Mouse (Mus musculus): ENCODE results near the gene Surf2. TPM values are rescaled to one million over a fixed set of nuclear protein-coding genes. Genes with fewer than 3 reads are reported as not detected.

Gene Surf2
- total and polyA plus RNA-seq, 2 experiments, result 10.3 to 14.5 TPM

DNA sequence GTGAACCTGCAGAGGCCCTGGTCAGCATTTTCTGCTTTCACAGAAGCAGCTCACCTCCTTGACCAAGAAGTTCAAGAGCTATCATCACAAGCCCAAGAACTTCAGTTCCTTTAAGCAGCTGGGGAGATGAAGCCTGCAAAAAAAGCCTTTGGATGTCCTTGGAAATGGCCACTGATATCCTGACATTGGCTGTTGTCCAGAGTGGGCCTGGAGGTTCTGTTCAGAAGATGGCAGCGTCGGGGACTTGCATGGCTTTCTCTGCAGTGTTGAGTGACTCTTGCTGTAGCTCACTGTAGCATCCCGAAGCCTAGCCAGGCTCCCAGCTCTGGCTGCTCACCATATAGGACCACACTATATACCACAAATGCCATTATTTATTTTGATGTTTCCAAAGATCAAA is 3.5 kb downstream of the Surf2 start:
- TF ChIP-seq POLR2A (IDR thresholded peaks at IDR 0.05; ENCODE audit: extremely low read depth, insufficient read depth, low read length) (no peak), CTCF (IDR thresholded peaks at IDR 0.05; ENCODE audit: low read depth, low read length) (no peak)
- H3K36me3 ChIP-seq (ENCODE audit: control insufficient read depth, insufficient read depth, low read length), result peaks cover 48% of the 10 kb centered on the region
- no peak overlapping the region for H3K4me3 ChIP-seq (ENCODE audit: insufficient read depth, low read depth, low read length)
- H3K27ac ChIP-seq (replicated peaks; ENCODE audit: insufficient read depth, low read depth, low read length), result no peak overlapping the region
- no peak overlapping the region for H3K9ac ChIP-seq (ENCODE audit: low read depth, low read length)
- 65% methylated on average over 3 of the region's 3 CpGs for WGBS
- H3K27me3 ChIP-seq (ENCODE audit: control insufficient read depth, insufficient read depth, low read length), result no peaks in the 10 kb centered on the region
- H3K4me1 ChIP-seq (ENCODE audit: control insufficient read depth, insufficient read depth, low read length), result peaks cover 42% of the 10 kb centered on the region
- peaks cover 9% of the 10 kb centered on the region; the same call in 1 of the 2 replicates for H3K79me2 ChIP-seq (ENCODE audit: control insufficient read depth, insufficient read depth, low read length)
- DNase-seq (ENCODE audit: extremely low read depth, low read depth, low spot score), result no peak

DNA sequence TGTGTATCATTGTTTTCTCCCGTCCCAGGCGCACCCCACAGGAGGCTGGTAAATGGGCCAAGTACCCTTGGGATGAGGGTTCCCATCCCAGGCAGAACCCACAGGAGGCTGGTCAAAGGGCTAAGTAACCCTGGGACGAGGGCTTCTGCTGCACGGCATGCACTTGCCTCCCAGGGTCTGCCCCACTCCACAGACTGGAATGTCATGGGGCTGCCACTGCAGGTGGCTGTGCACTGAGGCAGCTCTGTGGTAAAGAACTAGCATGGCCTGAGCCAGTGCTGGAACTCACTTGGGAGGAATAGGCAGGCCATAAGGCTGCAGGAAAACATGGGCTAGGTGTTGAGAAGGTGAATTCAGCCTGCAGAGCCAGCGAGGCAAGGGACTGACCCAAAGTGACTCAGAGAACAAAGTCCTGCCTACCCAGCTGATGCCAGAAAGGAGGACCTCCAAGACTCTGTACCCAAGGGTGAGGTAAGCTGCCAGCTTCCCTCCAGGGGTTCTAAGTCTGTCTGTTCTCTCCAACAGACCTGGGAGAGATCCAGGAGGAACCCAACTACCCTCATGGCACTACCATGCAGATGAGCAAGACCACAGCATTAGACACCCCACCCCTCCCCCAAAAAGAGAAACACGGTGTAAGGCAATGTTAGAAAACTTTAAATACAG is 4.2 kb downstream of the Surf2 start:
- no peak overlapping the region for H3K9ac ChIP-seq (ENCODE audit: low read depth, low read length)
- no peak for TF ChIP-seq POLR2A (IDR thresholded peaks at IDR 0.05; ENCODE audit: extremely low read depth, insufficient read depth, low read length)
- no peak for TF ChIP-seq CTCF (IDR thresholded peaks at IDR 0.05; ENCODE audit: low read depth, low read length)
- H3K4me3 ChIP-seq (ENCODE audit: insufficient read depth, low read depth, low read length), result no peak overlapping the region
- DNase-seq (ENCODE audit: extremely low read depth, low read depth, low spot score), result peak; percentile 50
- H3K4me1 ChIP-seq (ENCODE audit: control insufficient read depth, insufficient read depth, low read length), result peaks cover 42% of the 10 kb centered on the region
- peaks cover 54% of the 10 kb centered on the region for H3K36me3 ChIP-seq (ENCODE audit: control insufficient read depth, insufficient read depth, low read length)
- WGBS, result 70% methylated on average over 6 of the region's 6 CpGs
- peaks cover 9% of the 10 kb centered on the region; the same call in 1 of the 2 replicates for H3K79me2 ChIP-seq (ENCODE audit: control insufficient read depth, insufficient read depth, low read length)
- no peak overlapping the region for H3K27ac ChIP-seq (replicated peaks; ENCODE audit: insufficient read depth, low read depth, low read length)
- no peaks in the 10 kb centered on the region for H3K27me3 ChIP-seq (ENCODE audit: control insufficient read depth, insufficient read depth, low read length)

DNA sequence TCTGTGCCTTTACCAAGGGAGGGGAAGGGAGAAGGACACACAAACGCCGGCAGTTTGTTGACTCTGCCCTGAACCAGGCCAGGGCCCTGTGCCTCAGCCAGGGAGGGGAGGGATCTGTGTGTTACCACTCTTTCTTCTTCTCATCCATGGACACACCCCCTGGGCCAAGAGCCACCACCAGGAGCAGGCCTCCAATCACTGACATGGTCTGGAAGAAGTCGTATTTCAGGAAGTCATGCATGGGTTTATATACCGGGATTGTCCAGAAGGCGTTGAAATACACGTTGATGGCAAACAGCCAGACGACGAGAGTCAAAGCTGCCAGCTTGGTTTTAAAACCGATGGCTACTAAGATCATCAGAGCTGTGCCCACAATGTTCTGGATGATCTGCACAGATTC is 5.6 kb downstream of the Surf2 start:
- peak overlapping the region; percentile 43 for H3K27ac ChIP-seq (replicated peaks; ENCODE audit: insufficient read depth, low read depth, low read length)
- no peak for TF ChIP-seq CTCF (IDR thresholded peaks at IDR 0.05; ENCODE audit: low read depth, low read length)

DNA sequence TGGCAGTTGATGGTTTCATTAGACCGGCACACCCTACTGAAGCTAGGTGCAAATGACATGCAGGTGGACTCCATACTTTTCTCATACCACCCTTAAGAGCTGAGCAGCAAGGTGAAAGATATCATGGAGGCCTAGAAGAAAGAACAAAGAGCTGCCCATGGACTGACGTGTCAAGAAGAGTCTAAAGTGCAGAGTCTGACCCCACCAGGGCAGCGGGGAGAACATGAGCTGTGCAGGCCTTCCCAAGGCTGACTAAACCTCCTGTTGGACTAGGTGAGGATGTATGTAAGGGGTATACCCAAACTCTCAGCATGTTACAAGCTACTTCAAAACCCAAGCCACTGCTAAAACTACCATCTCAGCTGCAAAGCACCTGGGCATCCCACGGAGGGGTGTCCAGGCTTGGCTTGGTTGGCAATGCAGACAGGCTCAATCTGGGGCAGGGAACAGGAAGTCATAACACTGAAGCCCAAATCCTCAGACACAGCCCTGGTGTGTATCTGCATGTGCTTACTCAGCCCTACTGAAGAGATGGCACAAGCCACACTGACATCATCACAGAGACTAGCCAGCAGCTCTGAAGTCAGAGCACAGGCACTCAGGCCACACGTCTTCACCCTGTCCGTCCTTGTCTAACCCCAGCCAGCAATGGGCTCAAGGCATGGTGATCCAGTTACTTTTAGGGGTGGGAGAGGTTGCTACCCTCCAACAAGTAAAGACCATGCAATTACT is 11.7 kb downstream of the Surf2 start:
- H3K27ac ChIP-seq (replicated peaks; ENCODE audit: insufficient read depth, low read depth, low read length), result peak overlapping the region; percentile 82
- H3K4me3 ChIP-seq (ENCODE audit: insufficient read depth, low read depth, low read length), result no peak overlapping the region
- DNase-seq (ENCODE audit: extremely low read depth, low read depth, low spot score), result peak; percentile 68
- H3K79me2 ChIP-seq (ENCODE audit: control insufficient read depth, insufficient read depth, low read length), result peaks cover 49% of the 10 kb centered on the region
- TF ChIP-seq CTCF (IDR thresholded peaks at IDR 0.05; ENCODE audit: low read depth, low read length) (no peak), POLR2A (IDR thresholded peaks at IDR 0.05; ENCODE audit: extremely low read depth, insufficient read depth, low read length) (no peak)
- WGBS, result 33% methylated on average over 6 of the region's 6 CpGs
- H3K9ac ChIP-seq (ENCODE audit: low read depth, low read length), result peak overlapping the region; percentile 12; the same call in 1 of the 2 replicates
- H3K36me3 ChIP-seq (ENCODE audit: control insufficient read depth, insufficient read depth, low read length), result peaks cover 45% of the 10 kb centered on the region
- peaks cover 49% of the 10 kb centered on the region for H3K4me1 ChIP-seq (ENCODE audit: control insufficient read depth, insufficient read depth, low read length)
- no peaks in the 10 kb centered on the region for H3K27me3 ChIP-seq (ENCODE audit: control insufficient read depth, insufficient read depth, low read length)

More for the DNA sequence above, 5.6 kb downstream of the Surf2 start:
- Histone ChIP-seq H3K4me1 (ENCODE audit: control insufficient read depth, insufficient read depth, low read length) (peaks cover 40% of the 10 kb centered on the region), H3K79me2 (ENCODE audit: control insufficient read depth, insufficient read depth, low read length) (peaks cover 12% of the 10 kb centered on the region; the same call in 1 of the 2 replicates), H3K9ac (ENCODE audit: low read depth, low read length) (no peak overlapping the region), H3K4me3 (ENCODE audit: insufficient read depth, low read depth, low read length) (no peak overlapping the region), H3K36me3 (ENCODE audit: control insufficient read depth, insufficient read depth, low read length) (peaks cover 66% of the 10 kb centered on the region), H3K27me3 (ENCODE audit: control insufficient read depth, insufficient read depth, low read length) (no peaks in the 10 kb centered on the region)
- WGBS, result 15% methylated on average over 9 of the region's 9 CpGs
- peak; percentile 91 for DNase-seq (ENCODE audit: extremely low read depth, low read depth, low spot score)

DNA sequence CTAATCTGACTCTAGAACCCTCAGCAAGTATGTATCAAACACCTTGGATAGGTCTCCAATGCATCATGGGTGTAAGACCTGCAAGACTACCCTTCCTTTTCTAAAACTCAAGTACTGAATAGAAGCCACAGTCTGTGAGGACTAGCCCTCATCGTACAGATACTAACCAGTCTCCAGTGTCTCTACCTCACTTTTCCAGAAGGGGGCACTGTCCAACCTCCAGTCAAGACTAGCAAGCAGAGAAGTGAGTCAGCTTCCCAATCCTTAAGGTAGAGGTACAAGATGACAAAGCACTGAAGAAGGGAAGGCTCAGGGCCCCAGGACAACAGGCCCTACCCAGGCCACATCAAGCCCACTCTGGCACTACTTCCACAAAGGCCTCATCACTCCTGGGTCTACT is 14.2 kb downstream of the Surf2 start:
- TF ChIP-seq CTCF (IDR thresholded peaks at IDR 0.05; ENCODE audit: low read depth, low read length), result peak; percentile 42
- no peak for TF ChIP-seq POLR2A (IDR thresholded peaks at IDR 0.05; ENCODE audit: extremely low read depth, insufficient read depth, low read length)
- Histone ChIP-seq H3K9ac (ENCODE audit: low read depth, low read length) (no peak overlapping the region), H3K4me1 (ENCODE audit: control insufficient read depth, insufficient read depth, low read length) (peaks cover 40% of the 10 kb centered on the region), H3K4me3 (ENCODE audit: insufficient read depth, low read depth, low read length) (no peak overlapping the region), H3K27ac (replicated peaks; ENCODE audit: insufficient read depth, low read depth, low read length) (0 out of 2 replicates have a peak overlapping the region, but pooled peaks have one; percentile 15), H3K27me3 (ENCODE audit: control insufficient read depth, insufficient read depth, low read length) (no peaks in the 10 kb centered on the region), H3K79me2 (ENCODE audit: control insufficient read depth, insufficient read depth, low read length) (peaks cover 51% of the 10 kb centered on the region), H3K36me3 (ENCODE audit: control insufficient read depth, insufficient read depth, low read length) (peaks cover 21% of the 10 kb centered on the region; the same call in 1 of the 2 replicates)
- WGBS, result 10% methylated on average over 1 of the region's 1 CpGs
- DNase-seq (ENCODE audit: extremely low read depth, low read depth, low spot score), result peak; percentile 65
